Mouse (Mus musculus): ENCODE measurements around the gene Msrb2.

Msrb2 gene

GRCm38 (mm10) chr2:19390411-19391143 is 19.3 kb downstream of the Msrb2 start:
- no peak for DNase-seq (ENCODE audit: low spot score)

- DNase-seq (ENCODE audit: low spot score) = no peak
Observed at GRCm38 (mm10) chr2:19391649-19392048, 20.4 kb downstream of the Msrb2 start.

- DNase-seq (ENCODE audit: low spot score) = no peak
Observed at GRCm38 (mm10) chr2:19392793-19393192, 21.6 kb downstream of the Msrb2 start.

GRCm38 (mm10) chr2:19405409-19405808 is 34.2 kb downstream of the Msrb2 start:
- DNase-seq (ENCODE audit: low spot score) = no peak

GRCm38 (mm10) chr2:19406531-19406930 is 35.3 kb downstream of the Msrb2 start:
- no peak for DNase-seq (ENCODE audit: low spot score)

- DNase-seq (ENCODE audit: low spot score) = peak; percentile 79
Observed at GRCm38 (mm10) chr2:19414222-19414965, 43.2 kb downstream of the Msrb2 start.

GRCm38 (mm10) chr2:19415063-19415521 is 43.9 kb downstream of the Msrb2 start:
- peak; percentile 95 for DNase-seq (ENCODE audit: low spot score)

GRCm38 (mm10) chr2:19416066-19416465 is 44.8 kb downstream of the Msrb2 start:
- no peak for DNase-seq (ENCODE audit: low spot score)

GRCm38 (mm10) chr2:19419686-19420345 is 48.6 kb downstream of the Msrb2 start:
- no peak for DNase-seq (ENCODE audit: low spot score)

GRCm38 (mm10) chr2:19422226-19422625 is 51.0 kb downstream of the Msrb2 start:
- DNase-seq (ENCODE audit: low spot score) = no peak

- DNase-seq (ENCODE audit: low spot score) = no peak
Observed at GRCm38 (mm10) chr2:19423086-19423485, 51.8 kb downstream of the Msrb2 start.

GRCm38 (mm10) chr2:19429031-19429430 is 57.8 kb downstream of the Msrb2 start:
- peak; percentile 82 for DNase-seq (ENCODE audit: low spot score)

GRCm38 (mm10) chr2:19429691-19430690 is 58.8 kb downstream of the Msrb2 start:
- DNase-seq (ENCODE audit: low spot score) = peak; percentile 42

- DNase-seq (ENCODE audit: low spot score) = peak; percentile 58
Observed at GRCm38 (mm10) chr2:19430746-19431145, 59.5 kb downstream of the Msrb2 start.

GRCm38 (mm10) chr2:19431186-19431585 is 59.9 kb downstream of the Msrb2 start:
- DNase-seq (ENCODE audit: low spot score) = peak; percentile 65

- peak; percentile 19 for DNase-seq (ENCODE audit: low spot score)
Observed at GRCm38 (mm10) chr2:19431614-19432323, 60.5 kb downstream of the Msrb2 start.

GRCm38 (mm10) chr2:19444346-19444745 is 73.1 kb downstream of the Msrb2 start:
- no peak for DNase-seq (ENCODE audit: low spot score)

Data from embryo, embryonic 10.5 days (tissue).